Mouse (Mus musculus): Measurements from ENCODE around the gene Gsdmc4. TPM values are rescaled to one million over a fixed set of nuclear protein-coding genes. Genes with fewer than 3 reads are reported as not detected.

Gsdmc4 gene
- not detected in 2 replicates for polyA plus RNA-seq (2015; fragmentation: Nextera tagmentation; extraction: Ambion mirVana)

GRCm38 (mm10) chr15:63912197-63912596 is at the start of gene Gsdmc4:
Gene Gsdmc4 (minus strand): TSS chr15:63912297.

GRCm38 (mm10) chr15:63878458-63878857 is 33.6 kb downstream of the Gsdmc4 start, which contains the start of gene Gsdmc3:
Gene Gsdmc3 (minus strand): TSS chr15:63878558.

Other genes with a start within 250 kb of the Gsdmc4 start
- gene Gsdmc2, start 67.1 kb downstream of the Gsdmc4 start, polyA plus RNA-seq (2015; fragmentation: Nextera tagmentation; extraction: Ambion mirVana): not detected in 2 replicates
- not detected in 2 replicates for gene Gsdmc3, start 33.7 kb downstream of the Gsdmc4 start, polyA plus RNA-seq (2015; fragmentation: Nextera tagmentation; extraction: Ambion mirVana)
- gene Fam49b, start 148.2 kb upstream of the Gsdmc4 start, polyA plus RNA-seq (2015; fragmentation: Nextera tagmentation; extraction: Ambion mirVana): 53.7 and 57.5 TPM in 2 replicates